Mouse (Mus musculus) stomach, postnatal 0 days (tissue): Measurements from ENCODE around the gene Tm7sf2. TPM values are rescaled to one million over a fixed set of nuclear protein-coding genes. Genes with fewer than 3 reads are reported as not detected.

Source experiments
- ATAC-seq: fragments of 200-750 bp; cut with Nextera tagmentation; 2 replicates; pipeline ENCODE4 v1.8.0; 2017; ENCODE audit not compliant: low FRiP score, low TSS enrichment
- DNase-seq: peaks from one replicate; pipeline ENCODE4 v3.0.0-alpha.2; 2016; ENCODE audit warnings: low spot score
- H3K27ac ChIP-seq: fragments of 300-500 bp; sonication (generic); replicated peaks from 2 replicates; pipeline ENCODE4 v1.5.1; 2014; ENCODE audit warnings: mild to moderate bottlenecking, control low read depth
- H3K27me3 ChIP-seq: fragments of 300-500 bp; sonication (generic); 2 replicates; pipeline ENCODE4 v1.6.1; 2014; ENCODE audit warnings: low read length; ENCODE audit not compliant: control insufficient read depth, insufficient read depth
- H3K36me3 ChIP-seq: fragments of 300-500 bp; sonication (generic); 2 replicates; pipeline ENCODE4 v1.6.1; 2014; ENCODE audit warnings: low read length, mixed read lengths; ENCODE audit not compliant: control insufficient read depth, insufficient read depth
- H3K4me1 ChIP-seq: fragments of 300-500 bp; sonication (generic); replicated peaks from 2 replicates; pipeline ENCODE4 v1.6.1; 2014; ENCODE audit warnings: antibody characterized with exemption; ENCODE audit not compliant: control insufficient read depth, insufficient read depth
- H3K4me2 ChIP-seq: fragments of 300-500 bp; sonication (generic); replicated peaks from 2 replicates; pipeline ENCODE4 v1.6.1; 2014; ENCODE audit warnings: low read depth, mild to moderate bottlenecking, control low read depth, moderate library complexity
- H3K4me3 ChIP-seq: fragments of 300-500 bp; sonication (generic); 2 replicates; pipeline ENCODE4 v1.5.1; 2014; ENCODE audit warnings: low read depth, low read length, control low read depth
- H3K9ac ChIP-seq: fragments of 300-500 bp; sonication (generic); 2 replicates; pipeline ENCODE4 v1.6.1; 2014; ENCODE audit warnings: mild to moderate bottlenecking, low read length, control low read depth, mixed read lengths
- H3K9me3 ChIP-seq: fragments of 300-500 bp; sonication (generic); 2 replicates; pipeline ENCODE4 v1.6.1; 2016; ENCODE audit warnings: low read length; ENCODE audit not compliant: control insufficient read depth
- CTCF ChIP-seq: IDR thresholded peaks from 2 replicates; pipeline ENCODE4 v1.5.1; 2016; ENCODE audit warnings: antibody characterized with exemption, low read depth, mild to moderate bottlenecking, moderate library complexity
- EP300 ChIP-seq: optimal IDR thresholded peaks from 2 replicates; pipeline ENCODE3; 2016; ENCODE audit warnings: antibody characterized with exemption
- WGBS: fragments of 180-500 bp; shearing (Covaris S2); extraction: QIAGEN DNeasy Blood & Tissue Kit; methylation state at CpG from one replicate; pipeline ENCODE4 v1.1.7; 2014; 5-methylcytosine and 5-hydroxymethylcytosine counted together
- polyA plus RNA-seq: library from polyadenylated mRNA; unstranded; fragments of >200 nt; fragmentation: Nextera tagmentation; extraction: Ambion mirVana; gene quantifications from 2 replicates; pipeline ENCODE4 v1.2.1, GENCODE M21; 2015

Gene Tm7sf2
- polyA plus RNA-seq, 1 experiment from 2014 or later: 17.9 TPM

DNA sequence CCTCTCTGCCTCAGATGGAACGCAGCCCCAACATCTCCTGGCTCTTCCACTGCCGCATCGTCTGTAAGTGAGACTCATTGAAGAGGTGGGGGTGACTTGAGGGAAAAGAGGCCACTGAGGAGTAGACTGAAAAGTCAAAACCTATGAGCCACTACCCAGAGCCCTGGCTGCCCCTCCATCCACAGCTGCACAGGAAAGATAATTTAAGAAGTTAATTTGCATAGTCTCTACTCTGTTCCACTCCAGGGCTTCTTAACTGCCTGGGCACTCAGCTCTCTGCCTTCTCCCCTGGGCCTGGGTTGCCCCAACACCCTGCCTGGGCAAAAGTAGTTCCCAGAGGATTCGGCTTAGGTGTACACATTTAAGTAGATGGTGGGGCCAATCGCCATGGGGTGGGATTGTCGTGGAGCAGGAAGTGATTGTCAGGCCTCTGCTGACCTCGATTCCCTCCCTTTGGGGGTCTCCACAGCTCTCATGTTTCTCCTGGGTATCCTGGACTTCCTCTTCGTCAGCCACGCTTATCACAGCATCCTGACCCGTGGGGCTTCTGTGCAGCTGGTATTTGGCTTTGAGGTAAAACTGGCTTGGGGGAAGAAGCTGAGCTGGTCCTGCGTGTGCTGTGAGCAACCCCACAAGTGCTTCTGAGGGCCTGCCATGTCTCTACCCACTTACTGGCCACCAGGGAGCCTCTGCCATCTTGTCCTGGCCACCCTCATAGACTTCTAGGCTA is 19.3 kb downstream of the Tm7sf2 start:
- H3K27ac ChIP-seq: no peak overlapping the region
- no peaks in the 10 kb centered on the region for H3K9me3 ChIP-seq
- no peak overlapping the region for H3K4me3 ChIP-seq
- H3K9ac ChIP-seq: no peak overlapping the region
- H3K36me3 ChIP-seq: peaks cover 39% of the 10 kb centered on the region
- ATAC-seq (no peak), DNase-seq (no peak)
- 0 out of 2 replicates have a peak, but pooled peaks cover 2% of the 10 kb centered on the region for H3K4me1 ChIP-seq
- 85% methylated on average over 11 of the region's 11 CpGs for whole genome bisulfite sequencing
- no peaks in the 10 kb centered on the region for H3K27me3 ChIP-seq
- TF ChIP-seq CTCF (no peak), EP300 (no peak)
- no peak overlapping the region for H3K4me2 ChIP-seq

DNA sequence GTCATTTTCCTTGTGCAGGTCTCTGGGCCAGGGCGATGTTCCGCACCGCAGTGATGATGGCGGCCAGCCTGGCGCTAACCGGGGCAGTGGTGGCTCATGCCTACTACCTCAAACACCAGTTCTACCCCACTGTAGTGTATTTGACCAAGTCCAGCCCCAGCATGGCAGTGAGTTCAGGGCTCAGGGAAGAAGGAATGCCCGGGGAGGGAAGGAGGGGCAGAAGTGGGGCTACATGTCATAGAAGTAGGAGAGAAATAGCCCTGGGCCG is 20.3 kb downstream of the Tm7sf2 start:
- H3K9ac ChIP-seq: peak overlapping the region; percentile 82
- ATAC-seq: no peak; the same call in 1 of the 2 replicates

DNA sequence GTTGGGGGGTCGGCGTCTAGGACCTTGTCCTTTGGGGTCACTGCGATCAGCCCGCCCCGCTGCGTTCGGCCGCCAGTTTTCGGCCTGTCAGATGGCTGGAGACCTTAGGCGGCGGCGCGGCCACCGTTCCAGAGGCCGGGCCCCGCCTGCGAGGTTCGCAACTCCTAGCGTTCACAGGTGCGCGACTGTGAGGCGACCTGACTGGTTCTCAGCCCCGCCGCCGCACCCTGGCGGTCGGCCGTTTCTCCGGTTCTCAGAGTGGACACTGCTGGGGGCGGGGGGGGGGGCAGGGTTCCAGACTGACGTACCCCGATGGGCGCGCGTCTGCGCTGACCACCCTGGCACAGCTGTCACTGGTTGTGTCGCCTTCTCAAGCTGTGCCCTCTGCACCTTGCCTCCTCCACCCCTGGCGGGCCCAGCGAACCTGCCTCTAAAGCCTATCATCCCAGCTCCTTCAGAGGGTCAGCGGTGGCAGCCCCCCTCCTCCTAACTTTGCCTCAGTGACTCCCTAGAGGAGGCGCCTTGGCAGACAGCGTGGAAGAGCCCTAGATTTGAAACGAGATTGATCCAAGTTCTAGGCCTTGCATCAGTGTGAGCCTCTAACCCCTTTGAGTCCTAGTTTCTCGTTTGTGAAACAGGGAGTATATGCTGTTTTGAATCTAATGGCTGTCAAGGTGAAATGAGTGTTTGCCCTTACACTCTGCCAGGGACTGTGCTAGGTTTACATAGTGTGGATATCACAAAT is 20.8 kb downstream of the Tm7sf2 start:
- DNase-seq: no peak
- H3K27ac ChIP-seq: peak overlapping the region; percentile 98
- ATAC-seq: peak; percentile 52
- H3K4me3 ChIP-seq: peak overlapping the region; percentile 82
- H3K9ac ChIP-seq: peak overlapping the region; percentile 82
- H3K27me3 ChIP-seq: no peaks in the 10 kb centered on the region
- TF ChIP-seq EP300 (no peak), CTCF (peak; percentile 24; the same call in 1 of the 2 replicates)
- peaks cover 33% of the 10 kb centered on the region for H3K36me3 ChIP-seq
- H3K4me2 ChIP-seq: peak overlapping the region; percentile 87
- H3K4me1 ChIP-seq: 0 out of 2 replicates have a peak, but pooled peaks cover 2% of the 10 kb centered on the region
- WGBS: under 1% methylated on average over 44 of the region's 44 CpGs
- H3K9me3 ChIP-seq: no peaks in the 10 kb centered on the region

More for the DNA sequence above, 20.3 kb downstream of the Tm7sf2 start:
- H3K4me3 ChIP-seq: peak overlapping the region; percentile 82
- TF ChIP-seq EP300: no peak
- no peak for TF ChIP-seq CTCF
- no peaks in the 10 kb centered on the region for H3K27me3 ChIP-seq
- peaks cover 37% of the 10 kb centered on the region for H3K36me3 ChIP-seq
- peak overlapping the region; percentile 98; the same call in 1 of the 2 replicates for H3K27ac ChIP-seq
- 74% methylated on average over 8 of the region's 8 CpGs for WGBS
- peak overlapping the region; percentile 87 for H3K4me2 ChIP-seq
- 0 out of 2 replicates have a peak, but pooled peaks cover 2% of the 10 kb centered on the region for H3K4me1 ChIP-seq
- H3K9me3 ChIP-seq: no peaks in the 10 kb centered on the region
- DNase-seq: no peak

DNA sequence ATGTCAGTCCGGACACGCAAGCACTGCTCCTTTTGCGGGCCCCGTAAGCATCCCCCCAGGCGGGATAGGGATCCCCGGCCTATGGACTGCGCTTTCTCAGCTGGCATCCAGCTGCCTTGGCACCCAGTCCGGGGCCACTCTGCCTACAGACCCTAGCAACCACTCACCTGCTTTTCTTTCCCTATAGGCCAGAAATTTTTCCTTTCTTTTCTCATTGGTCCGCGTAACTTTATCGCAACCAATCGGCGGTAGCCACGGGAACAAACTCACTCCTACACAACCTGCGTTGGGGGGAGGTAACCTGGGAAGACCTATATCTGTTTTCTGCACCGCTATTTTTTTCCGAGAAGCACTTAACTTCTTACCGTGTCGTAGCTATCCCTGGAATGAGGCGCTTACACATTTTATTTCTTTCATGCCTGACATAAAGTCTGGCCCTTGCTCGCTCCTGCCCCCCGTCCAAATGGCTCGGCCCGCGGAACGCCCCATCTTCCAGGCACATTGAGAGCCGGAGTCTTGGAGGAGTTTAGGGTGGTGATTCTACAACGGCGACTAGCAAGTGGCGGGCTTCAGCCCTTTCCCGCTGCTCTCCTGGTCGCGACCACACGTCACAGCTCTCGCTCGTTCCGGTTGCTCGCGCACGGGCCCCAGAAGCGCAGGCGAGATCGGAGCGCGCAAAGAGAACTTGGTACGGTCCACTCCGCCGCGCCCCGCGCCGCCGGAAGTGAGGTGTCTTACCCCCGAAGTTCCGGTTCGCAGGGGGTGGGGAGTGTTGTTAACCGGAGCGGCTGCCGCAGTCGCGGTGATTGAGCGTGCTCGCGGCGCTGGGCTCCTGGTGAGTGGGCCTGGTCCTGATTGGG is 21.6 kb downstream of the Tm7sf2 start, which contains the start of gene Syvn1:
Gene Syvn1 (plus strand): TSS at position 283 of the 860 bp plus-strand sequence.
- H3K4me2 ChIP-seq: peak within 1 kb of the TSS; percentile 87
- H3K27me3 ChIP-seq: no peaks in the 10 kb centered on the region
- H3K4me1 ChIP-seq: 0 out of 2 replicates have a peak, but pooled peaks cover 2% of the 10 kb centered on the region
- H3K9me3 ChIP-seq: no peaks in the 10 kb centered on the region
- TF ChIP-seq CTCF (peak; percentile 22), EP300 (peak; percentile 59)
- H3K36me3 ChIP-seq: peaks cover 27% of the 10 kb centered on the region
- ATAC-seq (peak; percentile 91), DNase-seq (peak; percentile 92)
- peak within 1 kb of the TSS; percentile 82 for H3K9ac ChIP-seq
- peak within 1 kb of the TSS; percentile 98 for H3K27ac ChIP-seq
- peak within 1 kb of the TSS; percentile 82 for H3K4me3 ChIP-seq
- under 1% methylated on average over 65 of the region's 65 CpGs for WGBS
